Mouse (Mus musculus) brain, embryonic 14.5 days (tissue): Measurements from ENCODE around the gene Pdha2.

Experiments used
- CTCF ChIP-seq: fragments of 200-500 bp; IDR thresholded peaks from 2 replicates; pipeline ENCODE4 v1.5.1; 2012; ENCODE audit warnings: inconsistent platforms, mild to moderate bottlenecking, moderate library complexity, borderline replicate concordance; ENCODE audit not compliant: insufficient read depth, insufficient read length; ENCODE audit errors: extremely low read depth
- POLR2A ChIP-seq: fragments of 200-500 bp; IDR thresholded peaks from 2 replicates; pipeline ENCODE4 v1.6.1; 2012; ENCODE audit warnings: mild to moderate bottlenecking, inconsistent platforms, borderline replicate concordance; ENCODE audit not compliant: poor library complexity, insufficient read depth, insufficient read length, severe bottlenecking; ENCODE audit errors: extremely low read depth

GRCm38 (mm10) chr3:141201766-141202165, 10.4 kb downstream of the Pdha2 start:
- TF ChIP-seq CTCF (no peak), POLR2A (no peak)
